Mouse (Mus musculus) limb, embryonic 14.5 days (tissue): ENCODE results near the gene Ptpn21. TPM values are rescaled to one million over a fixed set of nuclear protein-coding genes. Genes with fewer than 3 reads are reported as not detected.

Experiments
- ATAC-seq: fragments of 200-750 bp; cut with Nextera tagmentation; 2 replicates; pipeline ENCODE4 v1.8.0; 2017; ENCODE audit warnings: low read depth, moderate number of reproducible peaks, moderate TSS enrichment; ENCODE audit not compliant: low FRiP score
- DNase-seq: peaks from one replicate; pipeline ENCODE4 v3.0.0-alpha.2; 2015; ENCODE audit warnings: low spot score
- H3K27ac ChIP-seq: fragments of 300-500 bp; sonication (generic); replicated peaks from 2 replicates; pipeline ENCODE4 v1.5.1; 2014; ENCODE audit warnings: low read depth, mild to moderate bottlenecking, low read length, moderate library complexity, mixed read lengths
- H3K27me3 ChIP-seq: fragments of 300-500 bp; sonication (generic); 2 replicates; pipeline ENCODE4 v1.6.1; 2014; ENCODE audit warnings: low read length, mixed read lengths; ENCODE audit not compliant: control insufficient read depth, insufficient read depth
- H3K36me3 ChIP-seq: fragments of 300-500 bp; sonication (generic); 2 replicates; pipeline ENCODE4 v1.6.1; 2014; ENCODE audit warnings: mild to moderate bottlenecking, low read length, moderate library complexity, mixed read lengths; ENCODE audit not compliant: control insufficient read depth, insufficient read depth
- H3K4me1 ChIP-seq: fragments of 300-500 bp; sonication (generic); 2 replicates; pipeline ENCODE4 v1.6.1; 2014; ENCODE audit warnings: antibody characterized with exemption, low read length, mixed read lengths; ENCODE audit not compliant: control insufficient read depth, insufficient read depth
- H3K4me2 ChIP-seq: fragments of 300-500 bp; sonication (generic); replicated peaks from 2 replicates; pipeline ENCODE4 v1.6.1; 2014; ENCODE audit warnings: low read depth, mild to moderate bottlenecking, low read length, moderate library complexity; ENCODE audit not compliant: severe bottlenecking
- H3K4me3 ChIP-seq: fragments of 300-500 bp; sonication (generic); replicated peaks from 2 replicates; pipeline ENCODE4 v1.5.1; 2014; ENCODE audit warnings: low read length
- H3K9ac ChIP-seq: fragments of 300-500 bp; sonication (generic); 2 replicates; pipeline ENCODE4 v1.6.1; 2014; ENCODE audit warnings: mild to moderate bottlenecking, low read depth, low read length, moderate library complexity; ENCODE audit not compliant: severe bottlenecking
- H3K9me3 ChIP-seq: fragments of 300-500 bp; sonication (generic); 2 replicates; pipeline ENCODE4 v1.6.1; 2016; ENCODE audit warnings: low read length; ENCODE audit not compliant: control insufficient read depth
- POLR2A ChIP-seq: fragments of 200-500 bp; IDR thresholded peaks from 2 replicates; pipeline ENCODE4 v1.8.0; 2012; ENCODE audit warnings: inconsistent platforms, mild to moderate bottlenecking, moderate library complexity, borderline replicate concordance; ENCODE audit not compliant: insufficient read depth, insufficient read length; ENCODE audit errors: extremely low read depth
- WGBS: fragments of 180-500 bp; shearing (Covaris S2); extraction: QIAGEN DNeasy Blood & Tissue Kit; methylation state at CpG from one replicate; pipeline ENCODE4 v1.1.7; 2014; 5-methylcytosine and 5-hydroxymethylcytosine counted together
- polyA plus RNA-seq, 2 experiments: library from polyadenylated mRNA; depleted of rRNA in 1 of 2; stranded (reverse) in 1 of 2; unstranded in 1 of 2; fragments of >200 nt; fragmentation: Nextera tagmentation in 1 of 2; extraction: Ambion mirVana in 1 of 2; gene quantifications; 2 replicates each; pipeline versions ENCODE4 v1.2.1 to v1.2.3; 2012 to 2014

The Ptpn21 gene
- polyA plus RNA-seq, 2 experiments, result 9.9 to 13.1 TPM

GRCm38 (mm10) chr12:98669864-98670263 is 67.3 kb downstream of the Ptpn21 start:
- peaks cover 10% of the 10 kb centered on the region; the same call in 1 of the 2 replicates for H3K36me3 ChIP-seq
- H3K9me3 ChIP-seq, result no peaks in the 10 kb centered on the region
- TF ChIP-seq POLR2A, result no peak
- H3K27ac ChIP-seq, result no peak overlapping the region
- ATAC-seq, result no peak
- no peak overlapping the region for H3K4me2 ChIP-seq
- no peaks in the 10 kb centered on the region for H3K27me3 ChIP-seq
- H3K9ac ChIP-seq, result no peak overlapping the region
- no peak for DNase-seq
- no peak overlapping the region for H3K4me3 ChIP-seq
- H3K4me1 ChIP-seq, result 0 out of 2 replicates have a peak, but pooled peaks cover 2% of the 10 kb centered on the region
- WGBS, result 84% methylated on average over 5 of the region's 5 CpGs

GRCm38 (mm10) chr12:98669086-98669485 is 68.1 kb downstream of the Ptpn21 start:
- no peak overlapping the region for H3K27ac ChIP-seq
- H3K27me3 ChIP-seq, result no peaks in the 10 kb centered on the region
- H3K9ac ChIP-seq, result no peak overlapping the region
- H3K4me1 ChIP-seq, result 0 out of 2 replicates have a peak, but pooled peaks cover 2% of the 10 kb centered on the region
- H3K9me3 ChIP-seq, result no peaks in the 10 kb centered on the region
- TF ChIP-seq POLR2A, result no peak
- DNase-seq (no peak), ATAC-seq (no peak)
- H3K4me3 ChIP-seq, result no peak overlapping the region
- WGBS, result 84% methylated on average over 10 of the region's 10 CpGs
- no peak overlapping the region for H3K4me2 ChIP-seq
- H3K36me3 ChIP-seq, result peaks cover 10% of the 10 kb centered on the region; the same call in 1 of the 2 replicates

- DNase-seq, result peak; percentile 47
- 52% methylated on average over 10 of the region's 10 CpGs for WGBS
- Histone ChIP-seq H3K9ac (no peak overlapping the region), H3K36me3 (peaks cover 10% of the 10 kb centered on the region; the same call in 1 of the 2 replicates), H3K27me3 (no peaks in the 10 kb centered on the region), H3K4me1 (0 out of 2 replicates have a peak, but pooled peaks cover 2% of the 10 kb centered on the region), H3K4me2 (0 out of 2 replicates have a peak overlapping the region, but pooled peaks have one; percentile 11), H3K4me3 (no peak overlapping the region), H3K27ac (0 out of 2 replicates have a peak overlapping the region, but pooled peaks have one; percentile 9), H3K9me3 (no peaks in the 10 kb centered on the region)
- peak; percentile 30; the same call in 1 of the 2 replicates for ATAC-seq
- no peak for TF ChIP-seq POLR2A
These were observed 68.9 kb downstream of the Ptpn21 start for GRCm38 (mm10) chr12:98668132-98668814.

- Histone ChIP-seq H3K36me3 (peaks cover 28% of the 10 kb centered on the region), H3K9me3 (no peaks in the 10 kb centered on the region), H3K27ac (no peak overlapping the region), H3K4me2 (no peak overlapping the region), H3K9ac (no peak overlapping the region), H3K4me3 (no peak overlapping the region), H3K27me3 (no peaks in the 10 kb centered on the region), H3K4me1 (no peaks in the 10 kb centered on the region)
- DNase-seq (no peak), ATAC-seq (no peak)
- no peak for TF ChIP-seq POLR2A
- 88% methylated on average over 7 of the region's 7 CpGs for WGBS
These were observed 74.6 kb downstream of the Ptpn21 start for GRCm38 (mm10) chr12:98662617-98663016.

- no peaks in the 10 kb centered on the region for H3K4me1 ChIP-seq
- H3K9me3 ChIP-seq, result no peaks in the 10 kb centered on the region
- no peak for TF ChIP-seq POLR2A
- H3K4me2 ChIP-seq, result no peak overlapping the region
- no peak overlapping the region for H3K4me3 ChIP-seq
- DNase-seq (no peak), ATAC-seq (peak; percentile 85)
- 42% methylated on average over 2 of the region's 2 CpGs for WGBS
- no peak overlapping the region for H3K27ac ChIP-seq
- H3K36me3 ChIP-seq, result peaks cover 21% of the 10 kb centered on the region
- no peaks in the 10 kb centered on the region for H3K27me3 ChIP-seq
- no peak overlapping the region for H3K9ac ChIP-seq
These were observed 80.3 kb downstream of the Ptpn21 start for GRCm38 (mm10) chr12:98656873-98657272.
